Mouse (Mus musculus): Measurements from ENCODE around the gene Scn3a.

DNA sequence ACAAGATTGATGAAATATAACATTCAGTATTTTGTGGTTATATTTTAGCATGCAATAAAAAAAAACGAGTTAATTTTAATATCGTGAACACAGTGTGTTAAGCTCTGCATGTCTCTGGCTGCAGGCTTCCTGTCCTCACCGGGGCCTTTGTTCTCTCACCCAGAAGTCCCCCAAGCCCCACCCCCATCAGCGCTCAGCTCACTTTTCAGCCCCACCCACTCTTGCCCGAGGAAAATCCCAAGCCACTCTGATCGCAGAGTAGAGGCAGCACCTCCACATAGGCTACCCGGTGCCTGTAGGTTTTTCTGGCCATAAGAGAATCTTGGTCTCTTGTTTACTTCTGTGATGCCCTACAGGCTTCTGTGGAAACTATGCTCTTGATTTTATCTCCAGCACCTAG is 153.2 kb downstream of the Scn3a start:
- TF ChIP-seq GATA1 (IDR thresholded peaks at IDR 0.05; ENCODE audit: low read depth, low read length) (no peak), POLR2A (IDR thresholded peaks at IDR 0.05; ENCODE audit: control insufficient read depth in 1 of 2, insufficient read depth in 1 of 2, low read depth in 1 of 2, low read length in 2 of 2, poor library complexity in 1 of 2) (no peak), ELF1 (IDR thresholded peaks at IDR 0.05; ENCODE audit: low read depth, low read length) (no peak), EP300 (IDR thresholded peaks at IDR 0.05; ENCODE audit: low read depth in 1 of 2, low read length in 2 of 2) (no peak)
